Mouse (Mus musculus): ENCODE results near the gene Srl. TPM values are rescaled to one million over a fixed set of nuclear protein-coding genes. Genes with fewer than 3 reads are reported as not detected.

Srl gene
- polyA plus RNA-seq, 1 experiment from 2014 or later, result 18.2 TPM

GRCm38 (mm10) chr16:4456391-4456790 lies 85.2 kb downstream of the Srl start:
- no peak overlapping the region for H3K4me2 ChIP-seq (replicated peaks; ENCODE audit: low read depth, low read length)
- no peaks in the 10 kb centered on the region for H3K27me3 ChIP-seq (ENCODE audit: insufficient read depth, low read length)
- H3K4me3 ChIP-seq (ENCODE audit: low read length), result no peak overlapping the region
- ATAC-seq (ENCODE audit: low FRiP score, low TSS enrichment), result no peak
- no peaks in the 10 kb centered on the region for H3K36me3 ChIP-seq (ENCODE audit: insufficient read depth, low read length)
- H3K9me3 ChIP-seq (ENCODE audit: low read length), result no peaks in the 10 kb centered on the region
- no peaks in the 10 kb centered on the region for H3K4me1 ChIP-seq (ENCODE audit: insufficient read depth, low read length)
- 82% methylated on average over 5 of the region's 5 CpGs for WGBS
- H3K9ac ChIP-seq (replicated peaks; ENCODE audit: low read length), result no peak overlapping the region
- H3K27ac ChIP-seq (ENCODE audit: low read length), result no peak overlapping the region

- H3K9me3 ChIP-seq (ENCODE audit: low read length), result no peaks in the 10 kb centered on the region
- H3K27ac ChIP-seq (ENCODE audit: low read length), result no peak overlapping the region
- H3K4me3 ChIP-seq (ENCODE audit: low read length), result no peak overlapping the region
- ATAC-seq (ENCODE audit: low FRiP score, low TSS enrichment), result no peak
- no peak overlapping the region for H3K4me2 ChIP-seq (replicated peaks; ENCODE audit: low read depth, low read length)
- H3K27me3 ChIP-seq (ENCODE audit: insufficient read depth, low read length), result no peaks in the 10 kb centered on the region
- no peak overlapping the region for H3K9ac ChIP-seq (replicated peaks; ENCODE audit: low read length)
- H3K4me1 ChIP-seq (ENCODE audit: insufficient read depth, low read length), result no peaks in the 10 kb centered on the region
- H3K36me3 ChIP-seq (ENCODE audit: insufficient read depth, low read length), result no peaks in the 10 kb centered on the region
- 78% methylated on average over 4 of the region's 4 CpGs for WGBS
Observed at GRCm38 (mm10) chr16:4455693-4456092, 85.9 kb downstream of the Srl start.

- no peak for ATAC-seq (ENCODE audit: low FRiP score, low TSS enrichment)
- Histone ChIP-seq H3K4me3 (ENCODE audit: low read length) (no peak overlapping the region), H3K9me3 (ENCODE audit: low read length) (no peaks in the 10 kb centered on the region), H3K4me1 (ENCODE audit: insufficient read depth, low read length) (no peaks in the 10 kb centered on the region), H3K27me3 (ENCODE audit: insufficient read depth, low read length) (no peaks in the 10 kb centered on the region), H3K27ac (ENCODE audit: low read length) (no peak overlapping the region), H3K36me3 (ENCODE audit: insufficient read depth, low read length) (no peaks in the 10 kb centered on the region), H3K9ac (replicated peaks; ENCODE audit: low read length) (no peak overlapping the region), H3K4me2 (replicated peaks; ENCODE audit: low read depth, low read length) (no peak overlapping the region)
- WGBS, result 87% methylated on average over 7 of the region's 7 CpGs
Observed at GRCm38 (mm10) chr16:4454563-4454962, 87.1 kb downstream of the Srl start.

GRCm38 (mm10) chr16:4449418-4449817 lies 92.2 kb downstream of the Srl start:
- no peaks in the 10 kb centered on the region for H3K4me1 ChIP-seq (ENCODE audit: insufficient read depth, low read length)
- 80% methylated on average over 6 of the region's 6 CpGs for WGBS
- H3K9me3 ChIP-seq (ENCODE audit: low read length), result no peaks in the 10 kb centered on the region
- H3K27me3 ChIP-seq (ENCODE audit: insufficient read depth, low read length), result no peaks in the 10 kb centered on the region
- ATAC-seq (ENCODE audit: low FRiP score, low TSS enrichment), result no peak
- H3K27ac ChIP-seq (ENCODE audit: low read length), result no peak overlapping the region
- no peaks in the 10 kb centered on the region for H3K36me3 ChIP-seq (ENCODE audit: insufficient read depth, low read length)
- no peak overlapping the region for H3K4me2 ChIP-seq (replicated peaks; ENCODE audit: low read depth, low read length)
- H3K9ac ChIP-seq (replicated peaks; ENCODE audit: low read length), result no peak overlapping the region
- no peak overlapping the region for H3K4me3 ChIP-seq (ENCODE audit: low read length)

GRCm38 (mm10) chr16:4448235-4448634 lies 93.4 kb downstream of the Srl start:
- 35% methylated on average over 9 of the region's 9 CpGs for WGBS
- H3K4me1 ChIP-seq (ENCODE audit: insufficient read depth, low read length), result no peaks in the 10 kb centered on the region
- no peak overlapping the region for H3K9ac ChIP-seq (replicated peaks; ENCODE audit: low read length)
- ATAC-seq (ENCODE audit: low FRiP score, low TSS enrichment), result peak; percentile 67
- no peak overlapping the region for H3K27ac ChIP-seq (ENCODE audit: low read length)
- no peaks in the 10 kb centered on the region for H3K9me3 ChIP-seq (ENCODE audit: low read length)
- H3K36me3 ChIP-seq (ENCODE audit: insufficient read depth, low read length), result no peaks in the 10 kb centered on the region
- no peak overlapping the region for H3K4me3 ChIP-seq (ENCODE audit: low read length)
- H3K4me2 ChIP-seq (replicated peaks; ENCODE audit: low read depth, low read length), result no peak overlapping the region
- H3K27me3 ChIP-seq (ENCODE audit: insufficient read depth, low read length), result no peaks in the 10 kb centered on the region

GRCm38 (mm10) chr16:4446395-4446794 lies 95.2 kb downstream of the Srl start:
- no peaks in the 10 kb centered on the region for H3K36me3 ChIP-seq (ENCODE audit: insufficient read depth, low read length)
- H3K9me3 ChIP-seq (ENCODE audit: low read length), result no peaks in the 10 kb centered on the region
- H3K27me3 ChIP-seq (ENCODE audit: insufficient read depth, low read length), result no peaks in the 10 kb centered on the region
- no peak overlapping the region for H3K4me2 ChIP-seq (replicated peaks; ENCODE audit: low read depth, low read length)
- H3K4me1 ChIP-seq (ENCODE audit: insufficient read depth, low read length), result no peaks in the 10 kb centered on the region
- H3K9ac ChIP-seq (replicated peaks; ENCODE audit: low read length), result no peak overlapping the region
- no peak overlapping the region for H3K27ac ChIP-seq (ENCODE audit: low read length)
- 60% methylated on average over 4 of the region's 4 CpGs for WGBS
- no peak for ATAC-seq (ENCODE audit: low FRiP score, low TSS enrichment)
- H3K4me3 ChIP-seq (ENCODE audit: low read length), result no peak overlapping the region

GRCm38 (mm10) chr16:4444378-4444777 lies 97.2 kb downstream of the Srl start:
- WGBS, result 66% methylated on average over 1 of the region's 1 CpGs
- Histone ChIP-seq H3K27me3 (ENCODE audit: insufficient read depth, low read length) (no peaks in the 10 kb centered on the region), H3K9ac (replicated peaks; ENCODE audit: low read length) (no peak overlapping the region), H3K4me1 (ENCODE audit: insufficient read depth, low read length) (no peaks in the 10 kb centered on the region), H3K27ac (ENCODE audit: low read length) (no peak overlapping the region), H3K4me3 (ENCODE audit: low read length) (no peak overlapping the region), H3K9me3 (ENCODE audit: low read length) (no peaks in the 10 kb centered on the region), H3K4me2 (replicated peaks; ENCODE audit: low read depth, low read length) (no peak overlapping the region), H3K36me3 (ENCODE audit: insufficient read depth, low read length) (no peaks in the 10 kb centered on the region)
- no peak for ATAC-seq (ENCODE audit: low FRiP score, low TSS enrichment)

GRCm38 (mm10) chr16:4439302-4440066 lies 102.1 kb downstream of the Srl start:
- H3K4me3 ChIP-seq (ENCODE audit: low read length), result no peak overlapping the region
- H3K36me3 ChIP-seq (ENCODE audit: insufficient read depth, low read length), result no peaks in the 10 kb centered on the region
- no peaks in the 10 kb centered on the region for H3K4me1 ChIP-seq (ENCODE audit: insufficient read depth, low read length)
- no peak for ATAC-seq (ENCODE audit: low FRiP score, low TSS enrichment)
- H3K27ac ChIP-seq (ENCODE audit: low read length), result no peak overlapping the region
- no peaks in the 10 kb centered on the region for H3K9me3 ChIP-seq (ENCODE audit: low read length)
- no peak overlapping the region for H3K9ac ChIP-seq (replicated peaks; ENCODE audit: low read length)
- 57% methylated on average over 10 of the region's 10 CpGs for WGBS
- no peak overlapping the region for H3K4me2 ChIP-seq (replicated peaks; ENCODE audit: low read depth, low read length)
- H3K27me3 ChIP-seq (ENCODE audit: insufficient read depth, low read length), result no peaks in the 10 kb centered on the region

GRCm38 (mm10) chr16:4436738-4437137 lies 104.9 kb downstream of the Srl start:
- Histone ChIP-seq H3K36me3 (ENCODE audit: insufficient read depth, low read length) (no peaks in the 10 kb centered on the region), H3K9me3 (ENCODE audit: low read length) (no peaks in the 10 kb centered on the region), H3K4me1 (ENCODE audit: insufficient read depth, low read length) (no peaks in the 10 kb centered on the region), H3K27ac (ENCODE audit: low read length) (no peak overlapping the region), H3K9ac (replicated peaks; ENCODE audit: low read length) (no peak overlapping the region), H3K27me3 (ENCODE audit: insufficient read depth, low read length) (no peaks in the 10 kb centered on the region), H3K4me2 (replicated peaks; ENCODE audit: low read depth, low read length) (no peak overlapping the region), H3K4me3 (ENCODE audit: low read length) (no peak overlapping the region)
- 0 out of 2 replicates have a peak, but pooled peaks have one; percentile 12 for ATAC-seq (ENCODE audit: low FRiP score, low TSS enrichment)
- 60% methylated on average over 4 of the region's 4 CpGs for WGBS

- Histone ChIP-seq H3K4me3 (ENCODE audit: low read length) (no peak overlapping the region), H3K9ac (replicated peaks; ENCODE audit: low read length) (no peak overlapping the region), H3K4me1 (ENCODE audit: insufficient read depth, low read length) (no peaks in the 10 kb centered on the region), H3K9me3 (ENCODE audit: low read length) (no peaks in the 10 kb centered on the region), H3K36me3 (ENCODE audit: insufficient read depth, low read length) (no peaks in the 10 kb centered on the region), H3K4me2 (replicated peaks; ENCODE audit: low read depth, low read length) (no peak overlapping the region), H3K27ac (ENCODE audit: low read length) (no peak overlapping the region), H3K27me3 (ENCODE audit: insufficient read depth, low read length) (no peaks in the 10 kb centered on the region)
- 77% methylated on average over 2 of the region's 2 CpGs for WGBS
- ATAC-seq (ENCODE audit: low FRiP score, low TSS enrichment), result no peak
Observed at GRCm38 (mm10) chr16:4435371-4435770, 106.2 kb downstream of the Srl start.
